Mouse (Mus musculus) ES-Bruce4 (cell line): Measurements from ENCODE around the gene Tdrd1. TPM values are rescaled to one million over a fixed set of nuclear protein-coding genes. Genes with fewer than 3 reads are reported as not detected.
"Not testable (repeated sequence)": the region's sequence is repeated elsewhere in the genome, so short reads cannot be mapped to it uniquely, and the experiment has no call there.

Experiments used
- H3K27ac ChIP-seq: 2 replicates; pipeline ENCODE4 v1.5.1; 2012; ENCODE audit warnings: low read length, inconsistent platforms; ENCODE audit not compliant: insufficient read depth
- H3K27me3 ChIP-seq: 2 replicates; pipeline ENCODE4 v1.6.1; 2012; ENCODE audit warnings: mild to moderate bottlenecking, low read length, inconsistent platforms; ENCODE audit not compliant: control insufficient read depth, poor library complexity, insufficient read depth, severe bottlenecking
- H3K36me3 ChIP-seq: 2 replicates; pipeline ENCODE4 v1.6.1; 2012; ENCODE audit warnings: inconsistent platforms, mild to moderate bottlenecking, low read length, moderate library complexity; ENCODE audit not compliant: control insufficient read depth, poor library complexity, insufficient read depth, severe bottlenecking
- H3K4me1 ChIP-seq: one replicate; pipeline ENCODE4 v1.8.1; 2011; ENCODE audit warnings: low read length; ENCODE audit not compliant: control insufficient read depth, insufficient read depth
- H3K4me3 ChIP-seq: 2 replicates; pipeline ENCODE4 v1.5.1; 2011; ENCODE audit warnings: low read depth, mild to moderate bottlenecking, low read length
- H3K9ac ChIP-seq: 2 replicates; pipeline ENCODE4 v1.6.1; 2012; ENCODE audit warnings: low read depth, mild to moderate bottlenecking, inconsistent platforms; ENCODE audit not compliant: poor library complexity, severe bottlenecking
- H3K9me3 ChIP-seq: replicated peaks from 2 replicates; pipeline ENCODE4 v1.6.1; 2012; ENCODE audit warnings: mild to moderate bottlenecking, low read length, inconsistent platforms; ENCODE audit not compliant: control insufficient read depth, poor library complexity, insufficient read depth, severe bottlenecking
- CTCF ChIP-seq: IDR thresholded peaks from one replicate; pipeline ENCODE4 v1.8.1; 2011; ENCODE audit warnings: low read depth, low read length
- EP300 ChIP-seq: IDR thresholded peaks from 2 replicates; pipeline ENCODE4 v1.6.1; 2011; ENCODE audit warnings: low read depth, low read length; ENCODE audit not compliant: insufficient read depth
- POLR2A ChIP-seq: IDR thresholded peaks from one replicate; pipeline ENCODE4 v1.8.1; 2011; ENCODE audit warnings: low read length; ENCODE audit not compliant: insufficient read depth
- polyA plus RNA-seq: library from polyadenylated mRNA; stranded (reverse); fragments of >200 nt; gene quantifications from 2 replicates; pipeline ENCODE4 v1.2.4, GENCODE M21; 2011; ENCODE audit warnings: low read depth; ENCODE audit not compliant: missing spikeins, insufficient read depth, insufficient read length

Gene Tdrd1
- polyA plus RNA-seq: 1.7 and 2.0 TPM in 2 replicates

DNA sequence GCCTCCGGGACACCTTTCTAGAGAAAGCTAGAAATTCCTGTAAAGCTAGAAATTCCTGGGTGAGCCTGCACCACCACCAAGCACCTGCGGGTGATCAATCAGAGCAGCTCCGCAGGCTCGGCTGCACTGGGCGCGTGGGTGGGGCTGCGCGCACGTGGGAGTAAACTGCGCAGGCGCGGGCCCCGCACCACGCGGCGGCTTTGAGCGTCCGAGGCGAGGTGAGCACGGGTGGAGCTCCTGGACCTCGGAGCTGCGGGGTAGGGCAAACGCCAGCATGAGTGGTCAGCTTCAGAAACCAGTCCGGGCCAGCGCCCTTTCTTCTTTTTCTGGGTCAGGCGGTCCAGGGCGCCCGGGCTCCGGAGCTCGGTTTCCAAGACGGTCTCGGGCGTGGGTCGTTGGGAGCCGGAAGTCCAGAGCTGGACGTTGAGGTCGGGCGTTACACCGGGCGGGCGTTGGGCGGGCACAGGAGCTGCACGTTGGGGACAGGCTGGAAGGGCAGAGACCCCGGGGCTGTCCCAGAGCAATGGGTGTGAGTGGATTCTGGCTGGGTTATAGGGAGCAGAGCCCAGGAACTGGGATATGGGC lies at the start of gene Tdrd1:
TSS of gene Tdrd1 (plus strand) at position 163 of the 585 bp plus-strand sequence.
- peak within 1 kb of the TSS; percentile 5 for H3K4me3 ChIP-seq
- H3K9ac ChIP-seq: no peak within 1 kb of the TSS
- H3K4me1 ChIP-seq: no peaks in the 10 kb centered on the region
- TF ChIP-seq POLR2A: no peak
- no peak for TF ChIP-seq EP300
- no peak for TF ChIP-seq CTCF
- H3K27ac ChIP-seq: no peak within 1 kb of the TSS
- H3K36me3 ChIP-seq: no peaks in the 10 kb centered on the region
- 0 out of 2 replicates have a peak, but pooled peaks cover 4% of the 10 kb centered on the region for H3K27me3 ChIP-seq
- no peaks in the 10 kb centered on the region for H3K9me3 ChIP-seq

DNA sequence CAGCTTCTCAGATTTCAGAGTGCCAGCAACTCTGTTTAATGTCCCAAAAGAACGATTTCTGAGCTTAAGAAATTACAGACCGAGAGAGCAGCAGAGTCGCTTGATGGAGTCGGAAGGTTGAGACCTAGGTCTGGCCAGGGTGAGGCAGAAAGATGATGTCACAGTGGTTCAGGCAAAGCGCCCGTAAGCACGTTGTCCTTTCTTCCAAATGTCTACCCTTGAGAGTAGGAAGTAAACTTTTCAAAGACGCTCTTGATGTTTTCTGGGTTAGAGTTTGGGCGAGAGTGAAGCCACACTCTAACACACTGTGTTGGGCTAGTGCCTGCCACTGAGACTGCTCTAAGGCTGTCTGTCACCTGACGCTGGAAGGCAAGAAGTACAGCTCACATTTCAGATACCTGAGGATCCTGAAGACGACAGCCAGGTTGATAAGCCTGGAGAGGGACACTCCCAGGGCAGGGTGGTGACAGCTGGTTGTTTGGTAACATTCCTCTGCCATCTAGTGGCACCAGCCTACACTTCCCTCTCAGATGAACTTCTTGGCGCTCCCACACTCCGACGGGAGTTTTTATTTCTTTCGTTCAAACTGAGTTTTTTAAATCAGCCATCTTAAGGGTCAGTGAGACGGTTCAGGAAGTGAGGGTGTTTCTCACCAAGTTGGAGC lies 49.2 kb upstream of the Tdrd1 start:
- no peaks in the 10 kb centered on the region for H3K27me3 ChIP-seq
- no peak overlapping the region for H3K27ac ChIP-seq
- H3K9me3 ChIP-seq: no peaks in the 10 kb centered on the region
- H3K4me1 ChIP-seq: no peaks in the 10 kb centered on the region
- TF ChIP-seq CTCF: peak; percentile 55
- TF ChIP-seq EP300: no peak
- no peak overlapping the region for H3K4me3 ChIP-seq
- no peak overlapping the region for H3K9ac ChIP-seq
- H3K36me3 ChIP-seq: no peaks in the 10 kb centered on the region

DNA sequence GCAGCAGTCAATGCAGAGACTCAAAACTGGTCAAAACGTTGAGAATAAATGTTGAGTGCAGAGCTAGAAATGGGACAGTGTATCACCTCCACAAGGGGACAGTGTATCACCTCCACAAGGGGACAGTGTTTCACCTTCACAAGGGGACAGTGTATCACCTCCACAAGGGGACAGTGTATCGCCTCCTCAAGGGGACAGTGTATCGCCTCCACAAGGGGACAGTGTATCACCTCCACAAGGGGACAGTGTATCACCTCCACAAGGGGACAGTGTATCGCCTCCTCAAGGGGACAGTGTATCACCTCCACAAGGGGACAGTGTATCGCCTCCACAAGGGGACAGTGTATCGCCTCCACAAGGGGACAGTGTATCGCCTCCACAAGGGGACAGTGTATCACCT lies 47.5 kb upstream of the Tdrd1 start:
- H3K4me1 ChIP-seq, H3K9ac ChIP-seq, H3K36me3 ChIP-seq, H3K27ac ChIP-seq, H3K9me3 ChIP-seq, H3K4me3 ChIP-seq, H3K27me3 ChIP-seq: not testable (repeated sequence)

DNA sequence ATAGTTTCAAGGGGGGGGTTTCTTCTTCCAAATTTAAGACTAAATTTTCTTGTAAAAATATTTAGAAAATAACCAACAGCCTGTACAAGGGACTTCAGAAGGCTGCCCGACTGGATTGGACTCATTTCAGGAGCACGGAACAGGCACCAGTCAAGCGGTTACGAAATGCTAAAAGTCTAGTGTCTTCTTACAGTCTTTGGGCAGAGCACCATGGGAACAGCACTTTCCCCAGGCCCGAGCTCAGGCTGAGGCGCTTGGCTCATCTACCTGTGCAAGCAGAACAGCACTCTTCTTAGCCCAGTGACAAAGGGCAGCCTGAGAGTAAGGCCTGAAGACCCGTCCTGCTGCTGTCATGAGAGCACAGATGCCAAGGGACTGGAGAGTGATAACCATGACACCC lies 38.1 kb upstream of the Tdrd1 start:
- Histone ChIP-seq H3K4me3 (no peak overlapping the region), H3K9ac (no peak overlapping the region), H3K9me3 (no peaks in the 10 kb centered on the region), H3K27ac (no peak overlapping the region), H3K4me1 (no peaks in the 10 kb centered on the region), H3K36me3 (peaks cover 28% of the 10 kb centered on the region), H3K27me3 (no peaks in the 10 kb centered on the region)
- no peak for TF ChIP-seq CTCF
- TF ChIP-seq POLR2A: no peak
- no peak for TF ChIP-seq EP300

DNA sequence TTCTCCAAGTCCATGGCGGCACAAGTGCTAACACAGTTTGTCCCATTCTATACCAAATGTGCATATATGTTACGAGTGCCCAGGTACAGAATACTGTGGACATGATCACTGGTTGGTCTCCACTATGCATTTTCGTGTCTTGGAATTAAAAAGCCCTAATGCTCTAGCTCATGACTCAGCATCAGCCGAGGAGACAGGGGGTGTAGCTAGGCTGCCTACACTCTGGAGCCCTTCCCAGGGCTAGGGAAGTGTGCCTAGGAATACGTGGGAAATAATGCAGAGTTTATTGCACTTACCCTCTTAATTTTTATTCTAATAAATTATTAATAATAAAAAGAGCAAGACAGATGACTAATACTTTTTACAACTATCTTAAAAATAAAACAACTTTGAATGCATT lies 37.1 kb upstream of the Tdrd1 start:
- H3K4me3 ChIP-seq: no peak overlapping the region
- H3K9me3 ChIP-seq: no peaks in the 10 kb centered on the region
- H3K4me1 ChIP-seq: no peaks in the 10 kb centered on the region
- no peak overlapping the region for H3K27ac ChIP-seq
- TF ChIP-seq POLR2A: no peak
- H3K36me3 ChIP-seq: peaks cover 34% of the 10 kb centered on the region
- H3K27me3 ChIP-seq: no peaks in the 10 kb centered on the region
- H3K9ac ChIP-seq: no peak overlapping the region

DNA sequence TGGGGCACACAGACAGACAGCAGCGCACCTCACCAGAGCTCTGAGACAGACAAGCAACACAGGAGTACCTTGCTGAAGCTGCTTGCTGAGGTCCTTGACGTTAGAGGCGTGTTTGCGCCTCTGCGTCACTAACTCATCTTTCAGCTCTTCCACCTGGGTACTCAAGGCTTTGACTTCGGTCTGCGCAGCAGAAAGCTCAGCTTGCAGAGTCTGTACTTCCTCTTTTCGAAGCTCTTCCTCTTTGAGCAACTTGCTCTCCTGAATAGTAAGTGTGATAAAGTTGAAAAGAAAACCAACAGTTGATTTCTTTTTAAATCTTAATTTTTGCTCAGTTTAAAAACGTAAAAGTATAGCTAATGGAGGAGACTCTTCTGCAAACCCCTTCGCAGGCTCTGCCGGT lies 28.6 kb upstream of the Tdrd1 start:
- Histone ChIP-seq H3K4me1 (no peaks in the 10 kb centered on the region), H3K36me3 (peaks cover 50% of the 10 kb centered on the region), H3K27me3 (no peaks in the 10 kb centered on the region), H3K9me3 (no peaks in the 10 kb centered on the region), H3K27ac (no peak overlapping the region), H3K4me3 (no peak overlapping the region), H3K9ac (no peak overlapping the region)
- TF ChIP-seq POLR2A (no peak), CTCF (no peak), EP300 (no peak)
